Comparison of ENCODE assay signal across 27 mouse cellular contexts in the genomic region with DNA sequence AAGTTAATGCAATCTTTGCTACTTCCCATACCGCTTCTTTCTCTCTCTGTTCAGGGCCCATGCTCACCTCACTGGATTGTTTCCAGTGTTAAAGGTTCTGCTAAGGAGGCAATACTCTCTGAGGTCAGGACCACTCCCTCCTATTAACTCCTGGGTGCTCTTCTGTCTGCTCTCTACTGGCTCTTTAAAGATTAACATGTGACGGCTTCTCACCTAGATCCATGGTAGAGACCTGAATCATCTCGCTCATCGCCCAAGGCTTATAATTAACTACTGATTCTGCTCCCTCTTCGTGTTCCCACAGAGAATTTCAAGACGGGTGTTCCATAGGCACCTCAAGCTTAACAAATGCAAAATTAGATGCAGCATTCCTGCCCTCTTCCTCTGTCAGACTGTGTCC. TPM values are rescaled to one million over a fixed set of nuclear protein-coding genes. Genes with fewer than 3 reads are reported as not detected.
DNase-seq lines count a peak whose midpoint lies in the region; ATAC-seq lines count a peak whose summit lies in the region.
"Had no signal": no experiment of that assay in that cellular context is flagged by ENCODE, and none has a peak within 500 bp of the region (broad histone marks: within the 10 kb centered on the region; RNA-seq: fewer than 3 reads in every experiment).

No protein-coding gene starts in this region.

- H3K27me3 ChIP-seq in kidney, embryonic 15.5 days = no peaks in the 10 kb centered on the region
- H3K27me3 ChIP-seq in hindbrain, embryonic 16.5 days (replicated peaks; ENCODE audit: control insufficient read depth, insufficient read depth, low read length) = no peaks in the 10 kb centered on the region
- H3K27me3 ChIP-seq in hindbrain, embryonic 14.5 days (ENCODE audit: control insufficient read depth, insufficient read depth, low read length) = no peaks in the 10 kb centered on the region
- H3K27me3 ChIP-seq: heart, embryonic 12.5 days; hindbrain, embryonic 13.5 days; limb, embryonic 15.5 days; liver, embryonic 15.5 days; midbrain, embryonic 15.5 days; neural tube, embryonic 15.5 days had no signal

- no peaks in the 10 kb centered on the region for H3K4me1 ChIP-seq in kidney, embryonic 15.5 days
- H3K4me1 ChIP-seq in hindbrain, embryonic 16.5 days (ENCODE audit: control insufficient read depth, insufficient read depth, low read depth, low read length) = no peaks in the 10 kb centered on the region
- no peaks in the 10 kb centered on the region for H3K4me1 ChIP-seq in hindbrain, embryonic 14.5 days (replicated peaks; ENCODE audit: control insufficient read depth, insufficient read depth, low read length)
- H3K4me1 ChIP-seq: hindbrain, embryonic 13.5 days; limb, embryonic 10.5 days; limb, embryonic 15.5 days; liver, embryonic 15.5 days; midbrain, embryonic 10.5 days; midbrain, embryonic 15.5 days; neural tube, embryonic 15.5 days had no signal

- H3K4me3 ChIP-seq in kidney, embryonic 15.5 days (replicated peaks) = no peak overlapping the region
- no peak overlapping the region for H3K4me3 ChIP-seq in hindbrain, embryonic 16.5 days (ENCODE audit: low read length)
- H3K4me3 ChIP-seq in hindbrain, embryonic 14.5 days (replicated peaks; ENCODE audit: low read length) = no peak overlapping the region
- H3K4me3 ChIP-seq: erythroblast, embryonic 14.5 days; heart, adult 2 months; heart, embryonic 12.5 days; hindbrain, embryonic 13.5 days; limb, embryonic 10.5 days; limb, embryonic 15.5 days; liver, embryonic 15.5 days; midbrain, embryonic 10.5 days; midbrain, embryonic 15.5 days; neural tube, embryonic 15.5 days had no signal

- H3K9ac ChIP-seq in kidney, embryonic 15.5 days = no peak overlapping the region
- H3K9ac ChIP-seq in hindbrain, embryonic 16.5 days (ENCODE audit: low read depth, low read length) = no peak overlapping the region
- H3K9ac ChIP-seq in hindbrain, embryonic 14.5 days = no peak overlapping the region
- H3K9ac ChIP-seq: heart, embryonic 12.5 days; hindbrain, embryonic 13.5 days; limb, embryonic 15.5 days; liver, embryonic 15.5 days; lung, embryonic 14.5 days; midbrain, embryonic 15.5 days; neural tube, embryonic 15.5 days had no signal

- no peak; the same call in 1 of the 2 replicates for ATAC-seq in kidney, embryonic 15.5 days (replicated peaks; ENCODE audit: low FRiP score)
- ATAC-seq in hindbrain, embryonic 16.5 days = no peak
- no peak for ATAC-seq in hindbrain, embryonic 14.5 days (ENCODE audit: low FRiP score)
- ATAC-seq: CD4-positive, CD25-positive, alpha-beta regulatory T cell, adult 4 months; forebrain, embryonic 16.5 days; midbrain, embryonic 15.5 days had no signal

- DNase-seq in kidney, adult 8-10 months = peak; percentile 46 to 78
- DNase-seq in kidney, postnatal 4 days = no peak
- DNase-seq in kidney, postnatal 25 days = peak; percentile 33 to 71
- no peak for DNase-seq in ovary, postnatal 10 days (ENCODE audit: low spot score)
- no peak for DNase-seq in hindbrain, embryonic 14.5 days (ENCODE audit: low spot score)
- DNase-seq: cerebellum, adult 2 months; cerebellum, postnatal 14 days; heart, adult 2 months; heart, postnatal 4 days; layer of hippocampus, postnatal 36 days; lung, embryonic 14.5 days; thymus, adult 18-20 months; thymus, postnatal 36 days had no signal

- H3K36me3 ChIP-seq in kidney, embryonic 15.5 days = no peaks in the 10 kb centered on the region
- H3K36me3 ChIP-seq in hindbrain, embryonic 16.5 days (ENCODE audit: control insufficient read depth, insufficient read depth, low read length) = no peaks in the 10 kb centered on the region
- H3K36me3 ChIP-seq in hindbrain, embryonic 14.5 days (replicated peaks; ENCODE audit: control insufficient read depth, insufficient read depth) = no peaks in the 10 kb centered on the region
- H3K36me3 ChIP-seq: heart, embryonic 12.5 days; hindbrain, embryonic 13.5 days; limb, embryonic 10.5 days; limb, embryonic 15.5 days; liver, embryonic 15.5 days; midbrain, embryonic 10.5 days; midbrain, embryonic 15.5 days; neural tube, embryonic 15.5 days had no signal

- peak overlapping the region; percentile 23; the same call in 1 of the 2 replicates for H3K27ac ChIP-seq in kidney, embryonic 15.5 days
- no peak overlapping the region for H3K27ac ChIP-seq in hindbrain, embryonic 16.5 days (ENCODE audit: low read depth, low read length)
- no peak overlapping the region for H3K27ac ChIP-seq in hindbrain, embryonic 14.5 days
- H3K27ac ChIP-seq: heart, adult 2 months; hindbrain, embryonic 13.5 days; limb, embryonic 10.5 days; limb, embryonic 15.5 days; liver, embryonic 15.5 days; midbrain, embryonic 10.5 days; midbrain, embryonic 15.5 days; neural tube, embryonic 15.5 days; stomach, postnatal 0 days had no signal

- no peaks in the 10 kb centered on the region for H3K9me3 ChIP-seq in kidney, embryonic 15.5 days (replicated peaks)
- H3K9me3 ChIP-seq in hindbrain, embryonic 16.5 days (ENCODE audit: control insufficient read depth, low read length) = no peaks in the 10 kb centered on the region
- H3K9me3 ChIP-seq in hindbrain, embryonic 14.5 days (ENCODE audit: control insufficient read depth, low read length) = no peaks in the 10 kb centered on the region
- H3K9me3 ChIP-seq: heart, embryonic 12.5 days; hindbrain, embryonic 13.5 days; limb, embryonic 10.5 days; limb, embryonic 15.5 days; liver, embryonic 15.5 days; midbrain, embryonic 10.5 days; midbrain, embryonic 15.5 days; neural tube, embryonic 15.5 days had no signal

- 78% methylated on average over 6 of the region's 6 CpGs for WGBS in kidney, embryonic 15.5 days
- WGBS in hindbrain, embryonic 16.5 days = 85% methylated on average over 6 of the region's 6 CpGs
- 84% methylated on average over 6 of the region's 6 CpGs for WGBS in hindbrain, embryonic 14.5 days

- no peak overlapping the region for H3K4me2 ChIP-seq in kidney, embryonic 15.5 days
- no peak overlapping the region for H3K4me2 ChIP-seq in hindbrain, embryonic 16.5 days (ENCODE audit: low read length)
- no peak overlapping the region for H3K4me2 ChIP-seq in hindbrain, embryonic 14.5 days (replicated peaks)
- H3K4me2 ChIP-seq: heart, embryonic 12.5 days; hindbrain, embryonic 13.5 days; limb, embryonic 15.5 days; liver, embryonic 15.5 days; lung, embryonic 14.5 days; midbrain, embryonic 15.5 days; neural tube, embryonic 15.5 days had no signal

RNA-seq across cellular contexts. Expression of gene Prkaa2, which starts 33.5 kb away (rescaled TPM):
- polyA plus RNA-seq in kidney, embryonic 15.5 days (2015; fragmentation: Nextera tagmentation; extraction: Ambion mirVana) = 6.1 and 6.2 TPM in 2 replicates
- polyA plus RNA-seq in hindbrain, embryonic 16.5 days (2015; fragmentation: Nextera tagmentation; extraction: Ambion mirVana) = 13.5 and 15.1 TPM in 2 replicates
- polyA plus RNA-seq in hindbrain, embryonic 14.5 days (2014; fragmentation: Nextera tagmentation; extraction: Ambion mirVana) = 18.4 and 20.2 TPM in 2 replicates
- polyA plus RNA-seq: CD4-positive, CD25-positive, alpha-beta regulatory T cell, adult 4 months; erythroblast, embryonic 14.5 days had no signal

Comparison
In these comparisons a context has a peak if more than half of its experiments do, and no peak if none do; other contexts are left out.
1. DNase-seq: peak in kidney, adult 8-10 months (2 of 2) and kidney, postnatal 25 days (2 of 2); none in kidney, postnatal 4 days (0 of 2), ovary, postnatal 10 days (single experiment) and hindbrain, embryonic 14.5 days (single experiment).